Mouse (Mus musculus): ENCODE results near the gene Fam163b.

DNA sequence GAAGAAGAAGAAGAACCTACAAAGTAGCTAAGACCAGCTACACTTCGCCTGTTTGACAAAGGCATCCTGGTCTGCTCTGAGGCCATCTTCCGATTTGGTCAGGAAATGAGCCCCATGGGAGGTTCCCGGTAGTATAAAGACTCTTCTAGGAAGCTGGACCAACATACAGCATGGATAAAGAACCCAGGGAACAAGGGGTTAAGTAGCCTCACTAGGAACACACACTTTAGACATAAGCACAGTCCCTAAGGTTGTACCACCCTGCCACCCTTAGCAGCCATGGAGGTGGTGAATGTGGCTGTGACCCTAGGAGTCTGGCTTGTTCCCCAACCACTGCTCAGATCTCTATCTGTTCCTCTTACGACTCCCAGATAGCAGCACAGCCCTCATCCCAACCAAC is 3.9 kb downstream of the Fam163b start:
- TF ChIP-seq POLR2A (IDR thresholded peaks at IDR 0.05; ENCODE audit: insufficient read depth, low read length): no peak
- no peak for TF ChIP-seq CTCF (IDR thresholded peaks at IDR 0.05; ENCODE audit: low read depth, low read length)
- TF ChIP-seq EP300 (IDR thresholded peaks at IDR 0.05; ENCODE audit: insufficient read depth, low read depth, low read length): no peak

All from ES-Bruce4 (cell line).